Mouse (Mus musculus) intestine, postnatal 0 days (tissue): ENCODE results near the gene Rad9a. TPM values are rescaled to one million over a fixed set of nuclear protein-coding genes. Genes with fewer than 3 reads are reported as not detected.
A peak's percentile ranks its signal among the peaks of the same experiment; 100 is the strongest.

Experiments
- ATAC-seq: fragments of 200-750 bp; cut with Nextera tagmentation; 2 replicates; pipeline ENCODE4 v1.8.0; 2017; ENCODE audit warnings: mild to moderate bottlenecking, moderate TSS enrichment, moderate library complexity
- H3K27ac ChIP-seq: fragments of 300-500 bp; sonication (generic); 2 replicates; pipeline ENCODE4 v1.5.1; 2014; ENCODE audit warnings: mild to moderate bottlenecking, low read depth, low read length, moderate library complexity
- H3K27me3 ChIP-seq: fragments of 300-500 bp; sonication (generic); replicated peaks from 2 replicates; pipeline ENCODE4 v1.6.1; 2014; ENCODE audit warnings: low read length, mixed read lengths; ENCODE audit not compliant: control insufficient read depth, insufficient read depth
- H3K36me3 ChIP-seq: fragments of 300-500 bp; sonication (generic); 2 replicates; pipeline ENCODE4 v1.6.1; 2014; ENCODE audit warnings: mild to moderate bottlenecking, moderate library complexity; ENCODE audit not compliant: control insufficient read depth, insufficient read depth
- H3K4me1 ChIP-seq: fragments of 300-500 bp; sonication (generic); replicated peaks from 2 replicates; pipeline ENCODE4 v1.6.1; 2014; ENCODE audit warnings: antibody characterized with exemption, low read length, mixed read lengths; ENCODE audit not compliant: control insufficient read depth, insufficient read depth
- H3K4me2 ChIP-seq: fragments of 300-500 bp; sonication (generic); replicated peaks from 2 replicates; pipeline ENCODE4 v1.6.1; 2014; ENCODE audit warnings: low read depth, mild to moderate bottlenecking, moderate library complexity
- H3K4me3 ChIP-seq: fragments of 300-500 bp; sonication (generic); 2 replicates; pipeline ENCODE4 v1.5.1; 2014; ENCODE audit warnings: low read depth, low read length
- H3K9ac ChIP-seq: fragments of 300-500 bp; sonication (generic); 2 replicates; pipeline ENCODE4 v1.6.1; 2014; ENCODE audit warnings: mild to moderate bottlenecking, low read depth, low read length
- H3K9me3 ChIP-seq: fragments of 300-500 bp; sonication (generic); 2 replicates; pipeline ENCODE4 v1.6.1; 2016; ENCODE audit warnings: mixed run types; ENCODE audit not compliant: control insufficient read depth
- CTCF ChIP-seq: sonication (generic); IDR thresholded peaks from 2 replicates; pipeline ENCODE4 v1.5.1; 2016; ENCODE audit warnings: low read depth, mild to moderate bottlenecking, control low read depth, antibody characterized with exemption, moderate library complexity
- WGBS: fragments of 180-500 bp; shearing (Covaris S2); extraction: QIAGEN DNeasy Blood & Tissue Kit; methylation state at CpG from one replicate; pipeline ENCODE4 v1.1.7; 2014; 5-methylcytosine and 5-hydroxymethylcytosine counted together
- polyA plus RNA-seq: library from polyadenylated mRNA; unstranded; fragments of >200 nt; fragmentation: Nextera tagmentation; extraction: Ambion mirVana; gene quantifications from 2 replicates; pipeline ENCODE4 v1.2.1, GENCODE M21; 2015

Gene Rad9a
- polyA plus RNA-seq, 1 experiment from 2014 or later, result 12.3 TPM

DNA sequence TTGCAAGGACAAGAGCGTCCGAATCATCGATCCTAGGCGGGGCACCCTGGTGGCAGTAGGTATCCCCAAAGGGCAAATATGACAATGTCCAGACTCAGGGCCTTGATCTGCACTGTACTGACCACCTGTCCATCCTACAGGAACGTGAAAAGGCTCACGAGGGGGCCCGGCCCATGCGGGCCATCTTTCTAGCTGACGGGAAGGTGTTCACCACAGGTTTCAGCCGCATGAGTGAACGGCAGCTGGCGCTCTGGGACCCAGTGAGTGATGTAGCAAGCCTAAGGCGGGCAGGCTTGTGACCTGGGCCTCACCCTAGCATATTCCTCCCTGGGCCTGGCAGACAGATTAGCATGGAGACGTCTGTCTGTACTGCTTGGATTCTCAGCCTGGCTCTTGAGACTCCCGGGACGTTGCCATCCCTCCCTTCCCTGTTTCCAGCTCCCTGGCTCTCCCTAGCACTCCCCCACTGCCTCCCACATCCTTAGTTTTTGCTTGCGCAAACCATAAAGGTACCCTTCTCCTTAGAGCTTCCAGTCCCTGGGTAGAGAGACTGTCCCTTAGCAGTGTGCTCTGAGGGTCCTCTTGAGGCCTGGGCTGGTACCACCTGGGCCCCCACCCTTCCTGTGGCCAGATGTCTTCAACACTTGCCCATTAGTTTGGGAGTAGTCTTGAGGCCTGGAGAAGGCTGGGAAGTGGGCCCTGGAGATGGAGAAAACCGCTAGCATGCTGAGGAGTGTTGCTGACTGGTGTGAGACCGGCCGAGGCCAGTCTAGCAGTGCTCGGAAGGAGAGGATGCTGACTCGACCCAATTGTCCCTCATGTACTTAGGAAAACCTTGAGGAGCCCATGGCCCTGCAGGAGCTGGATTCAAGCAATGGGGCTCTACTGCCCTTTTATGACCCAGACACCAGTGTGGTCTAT is 50.6 kb downstream of the Rad9a start:
- no peaks in the 10 kb centered on the region for H3K9me3 ChIP-seq
- no peak overlapping the region for H3K4me3 ChIP-seq
- no peak overlapping the region; the same call in 1 of the 2 replicates for H3K27ac ChIP-seq
- peak overlapping the region; percentile 80 for H3K4me2 ChIP-seq
- peaks cover 9% of the 10 kb centered on the region; the same call in 1 of the 2 replicates for H3K4me1 ChIP-seq
- 86% methylated on average over 22 of the region's 22 CpGs for WGBS
- H3K27me3 ChIP-seq, result no peaks in the 10 kb centered on the region
- H3K9ac ChIP-seq, result no peak overlapping the region
- H3K36me3 ChIP-seq, result peaks cover 50% of the 10 kb centered on the region
- no peak for ATAC-seq
- no peak for TF ChIP-seq CTCF

DNA sequence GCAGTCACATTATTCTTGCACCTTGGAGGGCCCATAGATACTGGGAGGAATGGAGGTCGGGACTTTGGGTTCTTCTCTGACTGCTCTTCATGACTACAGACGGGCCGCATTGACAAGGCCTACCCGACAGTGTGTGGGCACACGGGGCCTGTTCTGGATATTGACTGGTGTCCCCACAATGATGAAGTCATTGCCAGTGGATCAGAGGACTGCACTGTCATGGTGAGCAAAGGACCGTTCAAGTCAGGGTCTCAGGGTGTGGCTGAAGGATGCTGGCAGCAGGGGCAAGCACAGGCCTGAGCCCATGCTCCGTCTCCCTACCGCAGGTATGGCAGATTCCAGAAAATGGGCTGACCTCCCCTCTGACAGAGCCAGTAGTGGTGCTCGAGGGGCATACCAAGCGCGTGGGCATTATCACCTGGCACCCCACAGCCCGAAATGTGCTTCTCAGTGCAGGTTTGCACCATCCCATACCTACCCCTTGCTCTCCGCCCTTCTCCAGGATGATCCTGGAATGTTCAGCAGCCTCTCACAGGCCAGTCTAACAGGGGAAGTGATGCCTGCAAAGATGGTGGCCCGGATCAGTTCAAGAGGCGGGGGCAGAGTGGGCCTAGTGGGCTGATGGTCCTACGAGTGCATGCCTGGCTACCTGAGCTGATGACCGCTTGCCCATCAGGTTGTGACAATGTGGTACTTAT is 51.5 kb downstream of the Rad9a start:
- H3K36me3 ChIP-seq, result peaks cover 43% of the 10 kb centered on the region
- no peak overlapping the region for H3K9ac ChIP-seq
- TF ChIP-seq CTCF, result no peak
- peak overlapping the region; percentile 84; the same call in 1 of the 2 replicates for H3K4me3 ChIP-seq
- ATAC-seq, result no peak; the same call in 1 of the 2 replicates
- H3K4me2 ChIP-seq, result peak overlapping the region; percentile 80
- no peaks in the 10 kb centered on the region for H3K9me3 ChIP-seq
- H3K4me1 ChIP-seq, result peaks cover 9% of the 10 kb centered on the region; the same call in 1 of the 2 replicates
- WGBS, result 86% methylated on average over 17 of the region's 17 CpGs
- H3K27ac ChIP-seq, result peak overlapping the region; percentile 7; the same call in 1 of the 2 replicates
- no peaks in the 10 kb centered on the region for H3K27me3 ChIP-seq

DNA sequence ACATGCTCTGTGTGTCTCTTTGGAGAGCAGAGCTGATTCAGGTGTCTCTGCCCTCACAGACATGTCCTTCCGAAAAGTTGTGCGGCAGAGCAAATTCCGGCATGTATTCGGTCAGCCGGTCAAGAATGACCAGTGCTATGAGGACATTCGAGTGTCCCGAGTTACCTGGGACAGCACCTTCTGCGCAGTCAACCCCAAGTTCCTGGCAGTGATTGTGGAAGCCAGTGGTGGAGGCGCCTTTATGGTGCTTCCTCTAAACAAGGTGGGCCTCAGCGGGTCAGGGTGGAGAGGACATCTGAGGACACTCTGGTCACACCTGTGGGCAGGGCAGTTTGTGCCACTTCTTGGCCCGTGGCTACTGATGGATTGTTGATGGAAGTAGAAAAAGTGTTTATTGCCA is 52.2 kb downstream of the Rad9a start:
- ATAC-seq, result no peak; the same call in 1 of the 2 replicates
- peaks cover 9% of the 10 kb centered on the region; the same call in 1 of the 2 replicates for H3K4me1 ChIP-seq
- H3K36me3 ChIP-seq, result peaks cover 43% of the 10 kb centered on the region
- H3K4me3 ChIP-seq, result peak overlapping the region; percentile 84
- H3K4me2 ChIP-seq, result peak overlapping the region; percentile 80
- no peak for TF ChIP-seq CTCF
- 68% methylated on average over 11 of the region's 11 CpGs for WGBS
- peak overlapping the region; percentile 95 for H3K9ac ChIP-seq
- H3K27ac ChIP-seq, result peak overlapping the region; percentile 95
- H3K9me3 ChIP-seq, result no peaks in the 10 kb centered on the region
- no peaks in the 10 kb centered on the region for H3K27me3 ChIP-seq

DNA sequence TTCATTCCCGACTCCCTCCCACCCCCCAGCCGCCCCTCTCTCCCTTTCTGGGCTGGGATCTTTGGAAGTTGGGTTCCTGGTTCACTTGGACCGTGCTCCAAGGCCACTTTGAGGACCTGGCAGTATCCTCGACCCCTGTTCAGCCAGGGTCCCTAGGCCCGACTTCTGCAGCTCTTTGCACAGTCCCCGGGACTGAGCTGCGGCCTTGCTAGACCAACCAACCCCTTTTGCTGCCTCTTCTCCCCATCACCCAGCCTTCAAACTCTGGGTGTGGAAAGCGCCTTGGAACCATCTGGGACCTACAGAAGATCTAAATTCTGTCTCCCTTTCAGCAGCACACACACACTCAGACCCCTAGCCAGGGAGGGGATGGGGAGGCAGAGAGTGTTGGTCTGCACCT is 52.6 kb downstream of the Rad9a start:
- Histone ChIP-seq H3K27me3 (no peaks in the 10 kb centered on the region), H3K27ac (peak overlapping the region; percentile 95), H3K4me1 (peaks cover 9% of the 10 kb centered on the region; the same call in 1 of the 2 replicates), H3K9ac (peak overlapping the region; percentile 95), H3K4me2 (peak overlapping the region; percentile 80), H3K4me3 (peak overlapping the region; percentile 84), H3K36me3 (peaks cover 39% of the 10 kb centered on the region), H3K9me3 (no peaks in the 10 kb centered on the region)
- no peak for ATAC-seq
- 3% methylated on average over 7 of the region's 8 CpGs for WGBS
- no peak for TF ChIP-seq CTCF

DNA sequence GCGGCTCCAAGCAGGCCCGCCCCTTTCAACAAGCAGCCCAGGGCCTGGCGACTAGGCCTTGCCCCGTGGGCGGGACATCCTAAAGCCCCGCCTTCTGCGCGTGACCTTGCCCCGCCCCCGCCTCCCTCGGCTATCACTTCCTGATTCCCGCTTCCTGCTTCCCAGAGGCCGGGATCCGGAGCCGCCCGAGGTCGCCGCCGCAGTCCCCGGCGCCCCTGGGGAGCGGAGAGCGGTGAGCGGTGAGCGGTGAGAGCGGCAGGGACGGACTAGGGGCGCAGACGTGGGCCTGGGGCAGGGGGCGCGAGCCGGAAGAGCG is 53.0 kb downstream of the Rad9a start, which contains the start of gene Coro1b:
TSS of gene Coro1b (plus strand) at position 129 of the 316 bp plus-strand sequence.
- ATAC-seq, result peak; percentile 85
- Histone ChIP-seq H3K4me1 (peaks cover 9% of the 10 kb centered on the region; the same call in 1 of the 2 replicates), H3K4me3 (peak within 1 kb of the TSS; percentile 84), H3K4me2 (peak within 1 kb of the TSS; percentile 80), H3K27me3 (no peaks in the 10 kb centered on the region), H3K9ac (peak within 1 kb of the TSS; percentile 95), H3K36me3 (peaks cover 35% of the 10 kb centered on the region), H3K27ac (peak within 1 kb of the TSS; percentile 95), H3K9me3 (no peaks in the 10 kb centered on the region)
- no peak for TF ChIP-seq CTCF
- WGBS, result under 1% methylated on average over 33 of the region's 33 CpGs
